Mouse (Mus musculus): ENCODE measurements around the gene Uhrf1bp1l. TPM values are rescaled to one million over a fixed set of nuclear protein-coding genes. Genes with fewer than 3 reads are reported as not detected.
"Not testable (repeated sequence)": the region's sequence is repeated elsewhere in the genome, so short reads cannot be mapped to it uniquely, and the experiment has no call there.

Gene Uhrf1bp1l
- 14.5 and 14.8 TPM in 2 replicates for polyA plus RNA-seq (2016; fragmentation: Nextera tagmentation; extraction: Ambion mirVana)

GRCm38 (mm10) chr10:89744871-89745665 lies at the start of gene Uhrf1bp1l:
Gene Uhrf1bp1l (plus strand): TSS chr10:89744991.
- H3K27me3 ChIP-seq (replicated peaks): no peaks in the 10 kb centered on the region
- no peaks in the 10 kb centered on the region for H3K36me3 ChIP-seq
- peak within 1 kb of the TSS; percentile 96 for H3K4me2 ChIP-seq
- peaks cover 38% of the 10 kb centered on the region for H3K4me1 ChIP-seq
- under 1% methylated on average over 84 of the region's 85 CpGs for WGBS (ENCODE audit: insufficient replicate concordance)
- no peaks in the 10 kb centered on the region for H3K9me3 ChIP-seq (replicated peaks)
- peak within 1 kb of the TSS; percentile 91 for H3K9ac ChIP-seq
- peak; percentile 96 for ATAC-seq
- peak within 1 kb of the TSS; percentile 93 for H3K4me3 ChIP-seq
- H3K27ac ChIP-seq: peak within 1 kb of the TSS; percentile 79

GRCm38 (mm10) chr10:89695194-89695911 lies 49.4 kb upstream of the Uhrf1bp1l start:
- Histone ChIP-seq H3K36me3 (no peaks in the 10 kb centered on the region), H3K27me3 (replicated peaks) (no peaks in the 10 kb centered on the region), H3K9ac (no peak overlapping the region), H3K4me1 (peaks cover 11% of the 10 kb centered on the region), H3K4me2 (peak overlapping the region; percentile 45), H3K9me3 (replicated peaks) (no peaks in the 10 kb centered on the region), H3K27ac (no peak overlapping the region), H3K4me3 (no peak overlapping the region)
- 33% methylated on average over 20 of the region's 20 CpGs for WGBS (ENCODE audit: insufficient replicate concordance)
- no peak for ATAC-seq

GRCm38 (mm10) chr10:89696270-89696669 lies 48.5 kb upstream of the Uhrf1bp1l start:
- H3K9ac ChIP-seq; H3K27ac ChIP-seq; H3K27me3 ChIP-seq (replicated peaks); H3K4me3 ChIP-seq; H3K36me3 ChIP-seq; H3K4me1 ChIP-seq; H3K4me2 ChIP-seq; H3K9me3 ChIP-seq (replicated peaks); ATAC-seq: not testable (repeated sequence)
- 57% methylated on average over 2 of the region's 2 CpGs for WGBS (ENCODE audit: insufficient replicate concordance)

DNA sequence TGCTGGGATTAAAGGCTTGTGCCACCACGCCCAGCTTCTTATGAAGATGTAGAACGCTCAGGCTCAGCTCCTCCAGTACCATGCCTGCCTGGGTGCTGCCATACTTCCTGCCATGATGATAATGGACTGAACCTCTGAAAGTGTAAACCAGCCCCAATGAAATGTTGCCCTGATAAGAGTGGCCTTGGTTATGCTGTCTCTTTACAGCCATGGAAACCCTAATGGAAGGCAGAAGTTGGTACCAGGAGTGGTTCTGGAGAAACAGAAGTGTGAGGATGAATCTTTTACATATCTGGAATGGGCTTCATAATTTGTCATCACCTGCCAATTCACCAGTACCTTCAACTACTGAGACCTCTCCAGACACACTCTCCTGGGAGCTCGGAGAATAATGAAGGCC lies 46.8 kb upstream of the Uhrf1bp1l start:
- peaks cover 8% of the 10 kb centered on the region; the same call in 1 of the 2 replicates for H3K4me1 ChIP-seq
- H3K4me3 ChIP-seq: no peak overlapping the region
- H3K9me3 ChIP-seq (replicated peaks): no peaks in the 10 kb centered on the region
- H3K27me3 ChIP-seq (replicated peaks): no peaks in the 10 kb centered on the region
- ATAC-seq: no peak
- no peaks in the 10 kb centered on the region for H3K36me3 ChIP-seq
- no peak overlapping the region for H3K4me2 ChIP-seq
- WGBS (ENCODE audit: insufficient replicate concordance): 77% methylated on average over 3 of the region's 3 CpGs
- H3K9ac ChIP-seq: no peak overlapping the region
- no peak overlapping the region for H3K27ac ChIP-seq

DNA sequence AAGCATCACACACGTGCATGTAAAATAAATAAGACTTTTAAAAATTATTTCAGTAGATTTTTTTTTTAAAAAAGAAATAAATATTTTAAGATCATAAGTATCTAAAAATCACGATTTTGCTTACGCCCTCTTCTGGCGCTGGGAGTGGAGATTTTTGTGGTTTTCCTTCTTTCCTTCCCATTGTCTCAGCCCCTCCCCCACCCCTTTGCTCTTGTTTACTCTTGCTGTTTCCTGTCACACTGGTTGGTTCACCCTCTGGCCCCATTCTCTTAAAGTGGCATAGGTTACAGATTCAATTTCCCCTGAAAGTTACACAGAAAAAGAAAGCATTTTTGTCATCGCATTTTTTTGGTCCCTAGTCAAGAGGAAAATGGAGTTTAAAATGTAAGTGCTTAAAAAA lies 41.7 kb upstream of the Uhrf1bp1l start:
- H3K4me3 ChIP-seq: no peak overlapping the region
- no peaks in the 10 kb centered on the region for H3K4me1 ChIP-seq
- H3K27me3 ChIP-seq (replicated peaks): no peaks in the 10 kb centered on the region
- no peaks in the 10 kb centered on the region for H3K9me3 ChIP-seq (replicated peaks)
- no peak overlapping the region for H3K4me2 ChIP-seq
- WGBS (ENCODE audit: insufficient replicate concordance): 24% methylated on average over 5 of the region's 5 CpGs
- H3K9ac ChIP-seq: no peak overlapping the region
- no peak for ATAC-seq
- no peaks in the 10 kb centered on the region for H3K36me3 ChIP-seq
- H3K27ac ChIP-seq: no peak overlapping the region

DNA sequence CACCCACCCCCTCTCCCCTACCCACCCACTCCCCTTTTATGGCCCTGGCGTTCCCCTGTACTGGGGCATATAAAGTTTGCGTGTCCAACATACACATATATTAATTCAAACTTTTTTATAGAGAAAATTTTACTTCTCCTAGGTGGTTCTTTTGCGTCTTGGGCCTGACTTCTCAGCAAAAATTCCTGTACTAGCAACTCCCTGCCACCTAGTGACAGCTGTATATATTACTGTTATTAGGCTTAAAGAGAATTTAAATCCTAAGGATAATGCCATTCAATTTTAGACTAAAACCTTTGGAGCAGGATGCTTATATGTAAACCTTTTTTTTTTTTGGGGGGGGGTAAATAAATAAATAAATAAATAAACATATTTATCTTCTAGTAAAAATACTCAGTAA lies 37.4 kb upstream of the Uhrf1bp1l start:
- H3K27ac ChIP-seq: no peak overlapping the region
- no peak overlapping the region for H3K4me2 ChIP-seq
- no peak overlapping the region for H3K4me3 ChIP-seq
- no peak for ATAC-seq
- no peak overlapping the region for H3K9ac ChIP-seq
- peaks cover 7% of the 10 kb centered on the region for H3K4me1 ChIP-seq
- 62% methylated on average over 3 of the region's 3 CpGs for WGBS (ENCODE audit: insufficient replicate concordance)
- H3K36me3 ChIP-seq: peaks cover 14% of the 10 kb centered on the region
- H3K27me3 ChIP-seq (replicated peaks): no peaks in the 10 kb centered on the region
- H3K9me3 ChIP-seq (replicated peaks): no peaks in the 10 kb centered on the region

DNA sequence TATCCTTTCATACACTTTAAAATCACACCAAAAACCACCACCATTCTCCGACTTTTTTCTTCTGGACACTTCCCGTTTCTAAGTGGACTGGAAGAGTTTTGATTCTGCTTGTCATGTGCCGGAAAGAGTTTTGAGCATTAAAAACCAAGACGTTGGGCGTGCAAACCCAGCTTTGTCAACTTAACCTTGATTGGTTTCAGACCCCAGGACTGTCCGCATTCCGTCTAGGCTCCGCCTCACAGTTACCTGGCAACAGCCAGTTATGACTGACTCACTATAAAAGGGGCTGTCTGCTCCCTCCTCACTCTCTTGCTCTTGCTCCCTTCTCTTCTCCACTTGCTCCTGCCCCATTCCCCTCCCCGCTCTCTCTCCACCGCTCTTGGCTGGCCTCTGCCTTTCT lies 36.1 kb upstream of the Uhrf1bp1l start:
- peak; percentile 64; the same call in 1 of the 2 replicates for ATAC-seq

GRCm38 (mm10) chr10:89714910-89715309 lies 29.9 kb upstream of the Uhrf1bp1l start:
- Histone ChIP-seq H3K4me3 (no peak overlapping the region), H3K36me3 (peaks cover 61% of the 10 kb centered on the region), H3K27me3 (replicated peaks) (no peaks in the 10 kb centered on the region), H3K4me2 (no peak overlapping the region), H3K4me1 (no peaks in the 10 kb centered on the region), H3K9me3 (replicated peaks) (no peaks in the 10 kb centered on the region), H3K9ac (no peak overlapping the region), H3K27ac (no peak overlapping the region)
- ATAC-seq: no peak
- 80% methylated on average over 10 of the region's 10 CpGs for WGBS (ENCODE audit: insufficient replicate concordance)

More for the DNA sequence above, 36.1 kb upstream of the Uhrf1bp1l start:
- Histone ChIP-seq H3K36me3 (peaks cover 27% of the 10 kb centered on the region), H3K4me3 (no peak overlapping the region), H3K4me1 (peaks cover 7% of the 10 kb centered on the region), H3K4me2 (peak overlapping the region; percentile 35), H3K9ac (no peak overlapping the region), H3K27me3 (replicated peaks) (no peaks in the 10 kb centered on the region), H3K27ac (no peak overlapping the region), H3K9me3 (replicated peaks) (no peaks in the 10 kb centered on the region)
- 45% methylated on average over 10 of the region's 10 CpGs for WGBS (ENCODE audit: insufficient replicate concordance)

DNA sequence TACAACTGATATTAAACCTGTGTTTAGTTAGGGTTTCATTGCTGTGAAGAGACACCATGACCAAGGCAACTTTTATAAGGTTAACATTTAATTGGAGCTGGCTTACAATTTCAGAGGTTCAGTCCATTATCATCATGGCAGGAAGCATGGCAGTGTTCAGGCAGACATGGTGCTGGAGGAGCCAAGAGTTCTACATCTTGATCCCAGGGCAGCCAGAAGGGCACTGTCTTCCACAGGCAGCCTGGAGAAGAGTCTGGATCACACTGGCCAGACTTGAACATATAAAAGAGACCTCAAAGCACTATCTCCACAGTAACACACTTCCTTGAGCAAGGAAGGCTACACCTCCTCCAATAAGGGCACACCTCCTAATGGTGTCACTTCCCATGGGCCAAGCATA lies 24.5 kb upstream of the Uhrf1bp1l start:
- Histone ChIP-seq H3K27me3 (replicated peaks) (no peaks in the 10 kb centered on the region), H3K4me1 (no peaks in the 10 kb centered on the region), H3K27ac (no peak overlapping the region), H3K4me2 (no peak overlapping the region), H3K9me3 (replicated peaks) (no peaks in the 10 kb centered on the region), H3K9ac (no peak overlapping the region), H3K36me3 (peaks cover 59% of the 10 kb centered on the region), H3K4me3 (no peak overlapping the region)
- no peak for ATAC-seq

DNA sequence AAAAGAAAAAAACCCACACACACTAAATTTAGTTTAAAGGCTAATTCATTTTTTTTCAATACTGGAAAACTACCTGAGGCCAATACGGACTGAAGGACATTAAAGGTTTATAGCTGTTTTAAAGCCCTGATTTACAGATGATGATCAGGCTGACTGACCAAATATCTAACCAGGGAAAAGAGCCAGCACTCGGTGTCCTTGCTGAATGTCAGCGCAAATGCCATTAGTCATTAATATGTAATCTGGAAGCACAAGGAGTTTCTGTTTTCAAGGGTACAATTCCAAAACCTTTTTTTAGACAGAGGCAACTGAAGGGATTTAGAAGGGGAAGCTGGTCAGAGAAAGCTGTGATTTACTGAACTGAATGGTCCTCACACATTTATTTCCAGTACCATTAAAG lies 24.0 kb upstream of the Uhrf1bp1l start:
- H3K9me3 ChIP-seq (replicated peaks): no peaks in the 10 kb centered on the region
- H3K4me1 ChIP-seq: no peaks in the 10 kb centered on the region
- 86% methylated on average over 3 of the region's 3 CpGs for WGBS (ENCODE audit: insufficient replicate concordance)
- no peak overlapping the region for H3K4me3 ChIP-seq
- no peak overlapping the region for H3K9ac ChIP-seq
- peaks cover 59% of the 10 kb centered on the region for H3K36me3 ChIP-seq
- no peak overlapping the region for H3K27ac ChIP-seq
- H3K27me3 ChIP-seq (replicated peaks): no peaks in the 10 kb centered on the region
- H3K4me2 ChIP-seq: no peak overlapping the region
- ATAC-seq: no peak

DNA sequence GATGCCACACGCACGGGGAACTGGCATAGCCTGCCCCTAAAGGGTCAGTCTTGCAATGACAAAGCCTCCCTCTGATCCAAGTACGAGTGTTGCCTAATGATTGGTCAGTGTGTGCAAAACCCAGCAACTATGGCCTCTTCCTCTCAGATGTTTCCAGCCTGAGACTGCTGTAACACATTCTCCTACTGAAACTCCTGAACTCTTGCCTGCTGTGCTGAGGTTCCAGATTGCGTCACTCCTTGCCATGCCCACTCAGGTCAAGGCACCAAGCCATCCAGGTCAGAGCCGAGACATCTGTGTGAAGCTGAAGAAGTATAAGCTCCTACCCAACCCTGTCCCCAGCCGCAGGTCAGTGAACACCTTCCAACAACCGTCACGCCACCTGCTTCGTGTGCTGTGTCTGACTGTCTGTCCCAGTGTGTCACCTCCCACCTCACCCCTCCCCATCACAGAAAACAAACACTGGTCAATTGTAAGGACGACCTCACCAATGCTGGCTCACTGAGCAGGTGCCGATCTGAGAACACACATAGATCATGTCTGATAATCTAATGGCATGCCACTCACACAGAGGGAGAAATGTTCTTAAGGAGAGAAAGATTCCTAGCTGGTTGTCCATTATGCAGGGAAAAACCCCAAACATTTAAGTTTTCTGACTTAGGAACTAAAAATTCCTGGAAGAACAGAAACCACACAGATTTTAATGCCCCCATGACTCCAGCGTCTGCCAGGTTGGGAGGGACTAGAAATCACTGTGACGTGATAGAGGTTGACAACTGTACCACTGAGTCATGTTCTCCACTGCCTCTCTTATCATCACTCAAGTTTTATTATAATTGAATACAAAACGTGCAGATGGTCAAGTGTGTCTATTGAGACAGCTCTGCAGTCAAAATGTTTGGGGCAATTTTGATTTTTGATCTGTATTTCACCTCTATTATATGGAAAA lies 22.3 kb upstream of the Uhrf1bp1l start:
- Histone ChIP-seq H3K36me3 (peaks cover 62% of the 10 kb centered on the region), H3K9me3 (replicated peaks) (no peaks in the 10 kb centered on the region), H3K4me2 (no peak overlapping the region), H3K4me3 (no peak overlapping the region), H3K27ac (no peak overlapping the region), H3K9ac (no peak overlapping the region), H3K27me3 (replicated peaks) (no peaks in the 10 kb centered on the region), H3K4me1 (no peaks in the 10 kb centered on the region)
- ATAC-seq: no peak
- 85% methylated on average over 14 of the region's 14 CpGs for WGBS (ENCODE audit: insufficient replicate concordance)

All from liver, embryonic 12.5 days (tissue).